Comparison of ENCODE assay signal across 8 mouse cellular contexts in genomic region chr4:33923151-33923760, GRCm38 (mm10). TPM values are rescaled to one million over a fixed set of nuclear protein-coding genes. Genes with fewer than 3 reads are reported as not detected.
A peak's percentile ranks its signal among the peaks of the same experiment; 100 is the strongest.
DNase-seq lines count a peak whose midpoint lies in the region; ATAC-seq and TF ChIP-seq lines count a peak whose summit lies in the region.
"Had no signal": no experiment of that assay in that cellular context is flagged by ENCODE, and none has a peak within 500 bp of the region (broad histone marks: within the 10 kb centered on the region; RNA-seq: fewer than 3 reads in every experiment).

No protein-coding gene starts in this region.

- TF ChIP-seq POLR2A in small intestine, adult 2 months (IDR thresholded peaks at IDR 0.05; ENCODE audit: low read depth, low read length) = no peak

- H3K4me1 ChIP-seq in forebrain, embryonic 13.5 days = peaks cover 10% of the 10 kb centered on the region
- peaks cover 17% of the 10 kb centered on the region for H3K4me1 ChIP-seq in limb, embryonic 15.5 days
- H3K4me1 ChIP-seq in small intestine, adult 2 months (ENCODE audit: control insufficient read depth, insufficient read depth, insufficient read length, low read length) = peaks cover 3% of the 10 kb centered on the region

- no peaks in the 10 kb centered on the region for H3K9me3 ChIP-seq in forebrain, embryonic 13.5 days (replicated peaks)
- no peaks in the 10 kb centered on the region for H3K9me3 ChIP-seq in limb, embryonic 15.5 days

- WGBS in forebrain, embryonic 13.5 days = 1% methylated on average over 19 of the region's 19 CpGs
- 6% methylated on average over 19 of the region's 19 CpGs for WGBS in limb, embryonic 15.5 days
- WGBS in small intestine, adult 2 months = 26% methylated on average over 19 of the region's 19 CpGs

- H3K27ac ChIP-seq in left cerebral cortex, adult 2 months = peak overlapping the region; percentile 95
- H3K27ac ChIP-seq in forebrain, embryonic 13.5 days = peak overlapping the region; percentile 92
- H3K27ac ChIP-seq in limb, embryonic 15.5 days = no peak overlapping the region
- no peak overlapping the region for H3K27ac ChIP-seq in small intestine, adult 2 months (ENCODE audit: insufficient read depth, low read depth, low read length)

- no peaks in the 10 kb centered on the region for H3K36me3 ChIP-seq in forebrain, embryonic 13.5 days (ENCODE audit: poor library complexity, severe bottlenecking)
- H3K36me3 ChIP-seq in limb, embryonic 15.5 days = no peaks in the 10 kb centered on the region
- no peaks in the 10 kb centered on the region for H3K36me3 ChIP-seq in small intestine, adult 2 months (ENCODE audit: control insufficient read depth, insufficient read depth, low read length)

- peaks cover 34% of the 10 kb centered on the region for H3K27me3 ChIP-seq in forebrain, embryonic 13.5 days
- H3K27me3 ChIP-seq in limb, embryonic 15.5 days = peaks cover 33% of the 10 kb centered on the region
- H3K27me3 ChIP-seq in small intestine, adult 2 months (ENCODE audit: control insufficient read depth, insufficient read depth, low read length) = peaks cover 21% of the 10 kb centered on the region

- H3K4me2 ChIP-seq in forebrain, embryonic 13.5 days = peak overlapping the region; percentile 87
- peak overlapping the region; percentile 98 for H3K4me2 ChIP-seq in limb, embryonic 15.5 days

- peak overlapping the region; percentile 80 for H3K4me3 ChIP-seq in left cerebral cortex, adult 2 months
- H3K4me3 ChIP-seq in forebrain, embryonic 13.5 days = peak overlapping the region; percentile 69
- peak overlapping the region; percentile 63 for H3K4me3 ChIP-seq in limb, embryonic 15.5 days
- peak overlapping the region; percentile 64 for H3K4me3 ChIP-seq in small intestine, adult 2 months (ENCODE audit: low read depth, low read length)

- no peak for ATAC-seq in forebrain, embryonic 13.5 days
- no peak for ATAC-seq in limb, embryonic 15.5 days (ENCODE audit: insufficient number of reproducible peaks, low FRiP score, low TSS enrichment, low read depth)
- ATAC-seq in megakaryocyte-erythroid progenitor cell, adult 5-6 weeks (replicated peaks; ENCODE audit: low FRiP score, low TSS enrichment, poor library complexity, severe bottlenecking) = no peak

- peak in 1 of 2 experiments; percentile 38 for DNase-seq in left cerebral cortex, adult 2 months (ENCODE audit: extremely low spot score in 1 of 2, low spot score in 2 of 2)
- DNase-seq in left cerebral cortex, postnatal 4 days = no peak
- DNase-seq in cerebellum, adult 11 months = peak; percentile 50

- peak overlapping the region; percentile 91 for H3K9ac ChIP-seq in forebrain, embryonic 13.5 days
- no peak overlapping the region for H3K9ac ChIP-seq in limb, embryonic 15.5 days

- TF ChIP-seq CTCF in left cerebral cortex, adult 2 months (IDR thresholded peaks at IDR 0.05) = no peak; the same call in 1 of the 2 replicates
- no peak for TF ChIP-seq CTCF in small intestine, adult 2 months (IDR thresholded peaks at IDR 0.05; ENCODE audit: extremely low read depth, insufficient read length, insufficient replicate concordance, low read depth, low read length)

- intact Hi-C loops in left cerebral cortex, adult 2 months (cut with DNase I) = loop anchor here (5.0 to 10.0 kb wide), 6 partner anchors 126 to 526 kb away; no protein-coding TSS in a partner anchor
- intact Hi-C loops in left cerebral cortex, postnatal 4 days (cut with DNase I) = loop anchor here (5.0 to 10.0 kb wide), 4 partner anchors 398 to 632 kb away; partner anchors contain the start of gene Akirin2

RNA-seq across cellular contexts. Expression of gene Cnr1, which starts 1.1 kb away (rescaled TPM):
- total RNA-seq in left cerebral cortex, adult 2 months (2021) = 100 to 1,000 TPM; 122 to 126 TPM
- 100 to 1,000 TPM; 166 to 173 TPM for total RNA-seq in left cerebral cortex, postnatal 4 days (2021)
- polyA plus RNA-seq in forebrain, embryonic 13.5 days (2015; fragmentation: Nextera tagmentation; extraction: Ambion mirVana) = 43.6 and 51.0 TPM in 2 replicates
- polyA plus RNA-seq in limb, embryonic 15.5 days (2015; fragmentation: Nextera tagmentation; extraction: Ambion mirVana) = 2.0 and 2.4 TPM in 2 replicates
- 0.67 and 1.4 TPM in 2 replicates for polyA plus RNA-seq in small intestine, adult 2 months (2012; rRNA removed)
- not detected in 2 replicates for total RNA-seq in megakaryocyte-erythroid progenitor cell, adult 5-6 weeks (2014; fragmentation: Nextera tagmentation)
- 0.19 TPM in 1 of 2 replicates, not detected in the other for total RNA-seq in megakaryocyte-erythroid progenitor cell, adult 5-6 weeks (2017)
- total RNA-seq: liver, adult 2 months had no signal
- polyA plus RNA-seq: liver, adult 2 months had no signal

Comparison
In these comparisons a context has a peak if more than half of its experiments do, and no peak if none do; other contexts are left out.
1. H3K27ac ChIP-seq: peak in left cerebral cortex, adult 2 months (single experiment) and forebrain, embryonic 13.5 days (single experiment); none in limb, embryonic 15.5 days (single experiment) and small intestine, adult 2 months (single experiment).
2. RNA of gene Cnr1, which starts 1.1 kb away (total RNA-seq): 166 to 173 TPM in left cerebral cortex, postnatal 4 days and 122 to 126 TPM in left cerebral cortex, adult 2 months; 0.19 TPM in megakaryocyte-erythroid progenitor cell, adult 5-6 weeks; every median in the first group is over 100 times any median in the second.
3. Peak in every context shown above with its lines, with median percentiles within 50 percentile points of each other: H3K4me3 ChIP-seq.